Mouse (Mus musculus): Measurements from ENCODE around the gene Syvn1.
A peak's percentile ranks its signal among the peaks of the same experiment; 100 is the strongest.

Gene Syvn1

DNA sequence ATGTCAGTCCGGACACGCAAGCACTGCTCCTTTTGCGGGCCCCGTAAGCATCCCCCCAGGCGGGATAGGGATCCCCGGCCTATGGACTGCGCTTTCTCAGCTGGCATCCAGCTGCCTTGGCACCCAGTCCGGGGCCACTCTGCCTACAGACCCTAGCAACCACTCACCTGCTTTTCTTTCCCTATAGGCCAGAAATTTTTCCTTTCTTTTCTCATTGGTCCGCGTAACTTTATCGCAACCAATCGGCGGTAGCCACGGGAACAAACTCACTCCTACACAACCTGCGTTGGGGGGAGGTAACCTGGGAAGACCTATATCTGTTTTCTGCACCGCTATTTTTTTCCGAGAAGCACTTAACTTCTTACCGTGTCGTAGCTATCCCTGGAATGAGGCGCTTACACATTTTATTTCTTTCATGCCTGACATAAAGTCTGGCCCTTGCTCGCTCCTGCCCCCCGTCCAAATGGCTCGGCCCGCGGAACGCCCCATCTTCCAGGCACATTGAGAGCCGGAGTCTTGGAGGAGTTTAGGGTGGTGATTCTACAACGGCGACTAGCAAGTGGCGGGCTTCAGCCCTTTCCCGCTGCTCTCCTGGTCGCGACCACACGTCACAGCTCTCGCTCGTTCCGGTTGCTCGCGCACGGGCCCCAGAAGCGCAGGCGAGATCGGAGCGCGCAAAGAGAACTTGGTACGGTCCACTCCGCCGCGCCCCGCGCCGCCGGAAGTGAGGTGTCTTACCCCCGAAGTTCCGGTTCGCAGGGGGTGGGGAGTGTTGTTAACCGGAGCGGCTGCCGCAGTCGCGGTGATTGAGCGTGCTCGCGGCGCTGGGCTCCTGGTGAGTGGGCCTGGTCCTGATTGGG lies at the start of gene Syvn1:
TSS of gene Syvn1 (plus strand) at position 283 of the 860 bp plus-strand sequence.
- DNase-seq: peak; percentile 100

DNA sequence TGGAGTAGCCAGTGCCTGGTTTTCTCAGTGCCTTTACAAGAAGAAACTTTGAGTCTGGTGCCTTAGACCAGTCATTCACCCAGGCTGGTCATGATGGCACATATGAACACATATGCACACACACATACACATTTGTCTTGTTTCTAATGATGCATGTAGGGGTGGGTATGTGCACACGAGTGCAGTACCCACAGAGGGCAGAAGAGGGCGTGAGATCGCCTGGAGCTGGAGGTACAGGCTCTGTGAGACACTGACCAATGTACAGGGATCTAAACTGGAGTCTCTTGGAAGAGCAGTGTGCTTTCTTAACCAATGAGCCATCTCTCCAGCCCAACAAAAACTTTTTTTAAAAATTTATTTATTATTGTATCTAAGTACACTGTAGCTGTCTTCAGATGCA lies 48.2 kb upstream of the Syvn1 start:
- DNase-seq: no peak

- DNase-seq: no peak
These were observed 46.4 kb upstream of the Syvn1 start for GRCm38 (mm10) chr19:5999969-6000368.

DNA sequence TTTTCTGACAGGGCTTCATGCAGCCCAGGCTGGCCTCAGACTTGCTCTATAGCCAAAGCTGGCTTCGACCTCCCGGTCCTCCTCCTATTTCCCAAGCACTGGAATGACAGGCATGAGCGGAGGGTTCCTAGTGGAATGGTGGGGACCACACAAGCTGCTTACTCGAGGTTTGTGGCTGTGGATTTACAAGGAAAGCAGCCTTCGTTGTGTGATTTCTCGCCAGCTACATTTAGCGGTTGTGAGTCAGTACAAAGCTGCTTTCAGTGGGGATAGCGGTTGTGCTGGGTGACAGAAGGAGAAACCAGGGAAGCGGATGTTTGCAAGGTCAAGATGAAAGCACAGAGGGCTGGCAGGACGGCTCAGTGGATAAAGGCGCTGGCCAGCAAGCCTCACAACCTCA lies 40.8 kb upstream of the Syvn1 start:
- no peak for DNase-seq

- no peak for DNase-seq
These were observed 39.4 kb upstream of the Syvn1 start for GRCm38 (mm10) chr19:6007013-6007412.

GRCm38 (mm10) chr19:6009137-6009536 lies 37.2 kb upstream of the Syvn1 start:
- DNase-seq: no peak

DNA sequence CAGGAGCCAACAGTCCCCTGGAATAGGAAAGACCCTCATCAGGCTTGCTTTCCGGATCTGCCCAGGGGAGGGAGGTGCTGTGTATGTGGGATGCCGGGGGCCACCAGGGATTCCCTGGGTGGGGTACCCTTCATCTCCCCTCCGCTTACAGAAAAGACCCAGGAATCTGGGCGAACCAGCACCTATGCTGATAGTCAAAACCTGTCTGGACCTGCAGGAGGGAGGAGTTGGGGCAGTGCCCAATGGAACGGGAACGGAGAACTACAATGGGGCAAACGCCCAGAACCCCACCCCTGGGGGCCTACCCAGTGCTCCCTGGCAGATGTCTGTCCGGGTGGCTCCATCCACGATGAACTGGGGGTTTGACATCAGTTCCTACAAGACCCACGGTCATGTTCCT lies 32.7 kb upstream of the Syvn1 start:
- DNase-seq: no peak

DNA sequence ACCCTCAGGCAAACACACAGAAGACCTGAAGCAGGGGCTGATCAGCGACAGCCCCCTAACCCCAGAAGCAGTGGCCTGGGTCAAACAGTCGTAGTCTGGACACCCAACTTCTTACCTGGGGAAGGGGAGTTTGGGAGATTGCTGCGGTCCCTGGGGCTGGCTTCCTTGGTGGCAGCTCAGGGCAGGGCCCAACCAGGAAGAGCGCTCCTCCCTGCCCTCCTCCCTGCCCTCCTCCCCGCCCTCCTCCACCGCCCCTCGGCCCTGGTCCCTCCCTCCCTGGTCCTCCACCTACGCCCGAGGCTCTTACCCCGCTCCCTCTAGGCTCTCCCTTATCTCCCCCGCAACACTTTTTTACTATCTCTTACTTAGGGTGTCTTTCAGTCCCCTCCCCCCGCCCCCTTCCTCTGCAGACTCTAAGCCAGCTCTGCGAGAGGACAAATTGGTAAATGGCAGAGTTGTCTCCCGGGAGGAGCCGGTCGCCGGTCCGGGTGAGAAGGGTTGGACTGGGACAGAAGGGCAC lies 31.3 kb upstream of the Syvn1 start:
- peak; percentile 97 for DNase-seq

DNA sequence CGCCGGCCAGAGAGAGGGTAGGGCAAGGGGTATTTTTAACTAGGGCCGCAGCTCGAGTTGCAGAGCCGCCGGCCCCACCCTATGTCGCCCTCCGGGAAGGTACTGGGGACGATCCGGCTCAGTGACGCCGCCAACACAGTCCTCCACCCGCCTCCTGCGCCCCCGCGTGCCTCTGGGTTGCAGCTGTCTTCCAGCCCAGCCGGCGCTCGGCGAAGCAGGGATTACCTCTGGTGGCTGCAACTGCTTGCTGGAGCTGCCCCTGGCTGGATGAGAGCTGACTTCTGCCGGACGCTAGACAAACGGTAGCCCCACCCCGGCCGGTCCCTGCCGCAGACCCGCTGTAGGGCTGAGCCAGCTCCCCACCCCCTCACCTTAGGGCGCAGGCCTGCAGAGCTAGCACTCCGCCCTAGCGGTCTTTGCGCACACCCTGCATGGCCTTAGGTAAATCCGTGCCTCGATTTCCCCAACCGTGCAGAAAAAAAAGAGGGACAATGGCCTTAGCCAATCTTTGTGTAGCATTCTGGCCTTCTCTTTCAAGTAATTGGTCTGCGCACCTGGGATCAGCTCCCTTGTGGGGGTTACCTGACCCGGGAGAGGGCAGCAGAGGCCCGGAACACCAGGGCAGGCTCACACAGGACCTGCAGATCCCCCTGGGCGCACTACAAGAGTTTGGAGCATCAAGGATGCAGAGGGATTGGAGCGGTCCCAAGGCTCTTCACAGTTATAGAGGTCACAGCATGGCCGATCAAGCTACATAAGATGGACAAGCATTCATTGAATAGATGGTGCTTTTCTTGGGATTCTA lies 30.7 kb upstream of the Syvn1 start, which contains the start of gene Capn1:
TSS of gene Capn1 (minus strand) at position 387 of the 805 bp plus-strand sequence.
- DNase-seq: peak; percentile 98

- no peak for DNase-seq
These were observed 29.8 kb upstream of the Syvn1 start for GRCm38 (mm10) chr19:6016532-6016931.

DNA sequence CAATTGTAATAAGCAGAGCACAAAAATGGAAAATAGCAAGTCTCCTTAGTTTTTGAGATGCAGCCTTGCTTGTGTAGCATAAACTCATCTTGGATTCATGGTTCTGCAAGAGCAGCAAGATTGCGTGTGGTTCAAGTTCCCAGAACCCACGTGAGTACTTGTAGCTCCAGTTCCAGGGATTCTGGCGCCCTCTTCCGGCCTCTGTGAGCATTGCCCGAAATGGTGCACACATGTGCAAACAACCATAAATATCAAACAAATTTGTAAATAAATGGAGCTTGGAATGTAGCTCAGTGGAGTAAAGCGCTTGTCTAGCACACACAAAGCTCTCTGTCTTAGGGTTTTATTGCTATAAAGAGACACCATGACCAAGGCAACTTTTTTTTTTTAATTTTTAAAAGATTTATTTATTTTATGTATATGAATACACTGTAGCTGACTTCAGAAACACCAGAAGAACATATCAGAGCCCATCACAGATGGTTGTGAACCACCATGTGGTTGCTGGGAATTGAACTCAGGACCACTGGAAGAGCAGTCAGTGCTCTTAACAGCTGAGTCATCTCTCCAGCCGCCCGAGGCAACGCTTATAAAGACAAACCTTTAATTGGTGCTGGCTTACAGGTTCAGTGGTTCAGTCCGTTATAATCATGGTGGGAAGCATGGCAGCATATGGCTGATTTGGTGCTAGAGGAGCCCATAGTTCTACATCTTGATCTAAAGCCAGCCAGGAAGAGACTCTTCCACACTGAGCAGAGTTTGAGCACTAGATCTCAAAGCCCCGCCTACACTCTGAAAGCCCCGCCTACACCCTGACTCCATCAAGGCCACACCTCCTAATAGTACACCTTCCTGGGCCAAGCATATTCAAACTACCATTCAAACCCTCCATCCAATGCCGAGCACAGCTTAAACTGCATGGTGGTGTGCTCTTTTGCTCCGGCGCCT lies 28.0 kb upstream of the Syvn1 start:
- DNase-seq: peak; percentile 96

- no peak for DNase-seq
These were observed 26.1 kb upstream of the Syvn1 start for GRCm38 (mm10) chr19:6020276-6020675.

DNA sequence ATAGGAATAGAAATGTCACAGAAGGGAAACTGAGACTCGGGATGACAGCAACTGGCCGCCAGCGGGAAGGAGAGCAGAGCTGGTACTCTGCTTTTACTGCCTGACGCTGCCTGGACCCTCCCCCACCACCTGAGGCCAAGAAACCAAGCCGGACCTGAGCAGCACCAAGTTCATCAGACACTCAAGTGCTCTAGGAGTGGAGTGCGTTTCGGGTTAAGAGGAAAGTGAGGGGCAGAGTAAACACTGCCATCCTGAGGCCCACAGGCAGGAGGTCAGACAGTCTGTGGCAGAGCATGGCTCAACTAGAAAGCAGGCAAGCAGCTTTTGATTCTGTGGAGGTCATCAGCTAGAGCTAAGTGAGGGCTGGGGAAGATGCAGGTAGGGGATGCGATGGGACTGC lies 23.3 kb upstream of the Syvn1 start:
- DNase-seq: no peak

- no peak for DNase-seq
These were observed 22.4 kb upstream of the Syvn1 start for GRCm38 (mm10) chr19:6023930-6024329.

- DNase-seq: no peak
These were observed 17.4 kb upstream of the Syvn1 start for GRCm38 (mm10) chr19:6028991-6029390.

DNA sequence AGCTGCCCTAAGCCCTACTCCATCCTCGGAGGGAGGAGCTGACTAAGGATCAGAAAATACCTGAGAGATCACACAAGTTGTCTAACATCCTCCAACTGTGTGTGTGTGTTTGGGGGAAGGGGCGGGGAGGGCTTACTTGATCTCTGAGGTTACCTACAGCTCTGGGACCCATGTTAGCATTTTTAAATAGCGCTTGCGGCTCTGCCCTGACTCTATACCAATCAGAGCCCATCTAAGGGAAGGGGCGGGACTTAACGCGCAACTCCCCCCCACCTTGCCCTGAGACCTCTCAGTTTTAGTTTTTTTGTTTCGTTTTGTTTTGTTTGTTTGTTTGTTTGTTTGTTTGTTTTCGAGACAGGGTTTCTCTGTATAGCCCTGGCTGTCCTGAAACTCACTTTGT lies 16.9 kb upstream of the Syvn1 start:
- no peak for DNase-seq

DNA sequence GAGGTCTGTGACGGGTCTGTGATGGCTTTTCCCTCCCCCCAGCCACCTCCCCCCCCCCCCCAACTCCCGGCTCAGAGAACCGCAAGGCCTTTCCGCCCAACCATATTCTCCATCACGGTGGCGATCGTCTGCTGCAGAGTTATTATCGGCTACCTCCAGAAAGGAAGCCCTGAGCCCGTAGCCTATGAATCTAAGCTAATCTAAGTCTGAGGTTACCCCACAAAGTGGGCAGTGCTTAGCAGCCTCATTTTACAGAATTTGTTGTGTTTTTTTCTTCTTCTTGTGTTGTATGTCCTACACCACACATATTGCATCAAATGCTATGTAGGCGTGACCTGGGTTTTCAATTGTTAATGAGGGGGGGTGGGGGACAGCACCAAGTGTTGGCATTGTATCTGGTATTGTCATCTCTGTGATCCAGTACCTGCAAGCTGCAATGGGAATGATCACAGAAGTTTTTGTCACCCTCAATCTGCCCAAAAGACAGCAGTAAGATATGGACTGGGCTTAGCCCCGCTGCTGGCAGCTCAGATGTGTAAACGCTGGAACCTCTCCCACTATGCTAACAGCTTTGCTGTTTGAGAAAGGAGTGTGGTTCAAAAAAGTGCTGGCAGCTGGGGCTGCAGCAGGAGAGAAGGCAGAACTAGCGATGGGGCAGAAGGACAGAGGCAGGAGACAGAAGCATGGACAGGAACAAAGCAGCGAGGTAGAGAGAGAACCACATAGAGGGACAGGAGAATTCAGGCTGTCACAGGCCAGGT lies 15.7 kb upstream of the Syvn1 start:
- no peak for DNase-seq

- no peak for DNase-seq
These were observed 10.3 kb upstream of the Syvn1 start for GRCm38 (mm10) chr19:6035966-6036585.

- no peak for DNase-seq
These were observed 8.7 kb upstream of the Syvn1 start for GRCm38 (mm10) chr19:6037695-6038094.

DNA sequence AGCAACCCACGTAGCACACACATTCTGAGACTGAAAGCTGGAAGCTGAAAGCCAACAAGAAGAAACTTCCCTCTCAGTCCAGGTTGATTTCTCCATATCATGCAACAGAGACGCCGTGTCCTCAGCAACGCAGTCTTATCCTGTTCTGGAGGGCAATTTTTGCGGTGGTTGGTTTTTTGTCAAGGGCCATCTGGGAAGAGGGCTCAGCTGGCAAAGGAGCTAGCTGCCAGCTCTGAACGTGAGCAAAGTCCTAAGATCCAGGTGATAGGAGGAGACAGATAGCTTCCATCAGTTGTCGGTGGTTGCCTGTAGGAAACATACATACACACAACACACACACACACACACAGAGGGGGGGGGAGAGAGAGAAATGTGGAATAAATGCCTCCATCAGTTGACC lies 8.1 kb upstream of the Syvn1 start:
- DNase-seq: no peak

GRCm38 (mm10) chr19:6040002-6040401 lies 6.4 kb upstream of the Syvn1 start:
- DNase-seq: no peak

All from heart, adult 11 months (tissue).